Mouse (Mus musculus): Measurements from ENCODE around the gene Macrod2.

GRCm38 (mm10) chr2:140732616-140733183, 337.6 kb downstream of the Macrod2 start:
- no peak for TF ChIP-seq GATA1 (IDR thresholded peaks at IDR 0.05; ENCODE audit: borderline replicate concordance, low read length)
- TF ChIP-seq FLI1 (IDR thresholded peaks at IDR 0.05; ENCODE audit: low read length): no peak

All from megakaryocyte, embryonic 14.5 days (primary cell).